Mouse (Mus musculus): ENCODE results near the gene Ap1b1.
A peak's percentile ranks its signal among the peaks of the same experiment; 100 is the strongest.

The Ap1b1 gene

DNA sequence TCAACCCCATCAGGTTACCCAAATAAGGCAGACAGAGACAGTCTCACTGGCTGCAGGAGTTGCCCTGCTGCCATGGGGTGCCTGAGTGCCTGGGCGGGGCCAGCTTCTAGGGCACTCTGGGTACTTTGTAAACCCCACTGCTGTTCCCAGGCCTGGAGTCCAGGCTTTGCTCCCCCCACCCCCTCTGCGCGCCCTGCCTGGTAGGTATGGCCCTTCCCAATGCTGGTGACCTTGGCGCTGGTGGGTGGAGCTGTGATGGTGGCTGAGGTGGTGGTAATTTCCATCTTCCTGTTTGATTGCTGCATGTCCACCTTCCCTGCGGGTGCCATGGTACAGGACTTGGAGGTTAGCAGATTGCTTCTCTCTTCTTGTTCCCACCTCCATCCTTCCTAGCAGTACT lies 54.0 kb downstream of the Ap1b1 start:
- no peak for DNase-seq

DNA sequence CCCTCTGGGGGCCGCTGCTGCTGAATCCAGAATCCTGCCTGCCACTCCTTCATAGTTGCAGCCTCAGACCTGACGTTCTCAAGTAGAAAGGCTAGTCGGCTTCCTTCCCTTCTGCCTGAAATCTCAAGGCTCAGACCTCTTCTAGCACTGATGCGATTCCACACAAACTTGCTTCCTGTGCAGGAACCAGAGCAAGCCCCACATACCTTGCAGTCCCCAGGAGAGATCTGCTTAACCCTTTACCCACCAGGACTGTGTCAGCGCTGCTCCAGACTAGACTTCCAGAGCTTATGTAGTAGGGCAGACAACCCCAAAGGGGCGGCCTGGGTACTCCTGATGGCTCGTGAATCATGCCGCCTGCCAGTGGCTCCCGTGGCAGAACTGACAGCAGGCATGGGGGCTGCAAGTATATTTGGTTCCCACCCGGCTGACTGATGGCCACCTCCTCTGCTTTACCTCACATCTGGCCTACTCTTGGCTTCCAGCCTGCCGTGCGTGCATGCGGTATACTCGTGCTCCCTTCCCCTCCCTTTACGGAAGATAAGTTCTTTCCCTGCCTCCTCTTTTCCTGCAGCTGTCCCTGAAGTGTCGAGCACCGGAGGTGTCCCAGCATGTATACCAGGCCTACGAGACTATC lies 54.6 kb downstream of the Ap1b1 start:
- DNase-seq, result peak; percentile 86

- DNase-seq, result no peak
Observed at GRCm38 (mm10) chr11:5042645-5043381, 56.2 kb downstream of the Ap1b1 start.

DNA sequence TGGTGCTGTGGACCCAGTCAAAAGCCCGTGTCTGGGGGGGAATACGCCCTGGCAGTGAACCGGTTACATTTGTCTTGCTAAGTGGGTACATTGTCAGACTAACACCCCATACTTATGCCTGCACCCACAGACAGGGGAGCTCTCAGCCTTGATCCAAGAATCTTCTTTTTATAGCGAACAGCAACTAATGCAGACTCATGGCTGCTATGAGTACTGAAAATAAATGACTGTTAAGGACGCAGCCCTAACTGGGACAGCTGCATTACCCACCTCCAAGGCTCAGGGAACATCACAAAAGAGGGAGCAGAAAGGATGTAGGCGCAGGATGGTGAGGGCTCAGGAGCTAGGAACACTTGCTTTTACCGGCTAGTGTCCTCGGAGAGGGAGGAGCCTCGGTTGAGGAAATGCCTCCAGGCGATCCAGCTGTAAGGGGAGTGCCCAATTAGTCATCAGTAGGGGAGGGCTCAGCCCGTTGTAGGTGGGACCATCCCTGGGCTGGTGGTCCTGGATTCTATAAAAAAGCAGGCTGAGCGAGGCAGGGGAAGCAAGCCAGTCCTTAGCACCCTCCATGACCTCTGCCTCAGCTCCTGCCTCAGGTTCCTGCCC lies 59.8 kb downstream of the Ap1b1 start:
- DNase-seq, result no peak

GRCm38 (mm10) chr11:5051629-5052028 lies 65.0 kb downstream of the Ap1b1 start:
- no peak for DNase-seq

DNA sequence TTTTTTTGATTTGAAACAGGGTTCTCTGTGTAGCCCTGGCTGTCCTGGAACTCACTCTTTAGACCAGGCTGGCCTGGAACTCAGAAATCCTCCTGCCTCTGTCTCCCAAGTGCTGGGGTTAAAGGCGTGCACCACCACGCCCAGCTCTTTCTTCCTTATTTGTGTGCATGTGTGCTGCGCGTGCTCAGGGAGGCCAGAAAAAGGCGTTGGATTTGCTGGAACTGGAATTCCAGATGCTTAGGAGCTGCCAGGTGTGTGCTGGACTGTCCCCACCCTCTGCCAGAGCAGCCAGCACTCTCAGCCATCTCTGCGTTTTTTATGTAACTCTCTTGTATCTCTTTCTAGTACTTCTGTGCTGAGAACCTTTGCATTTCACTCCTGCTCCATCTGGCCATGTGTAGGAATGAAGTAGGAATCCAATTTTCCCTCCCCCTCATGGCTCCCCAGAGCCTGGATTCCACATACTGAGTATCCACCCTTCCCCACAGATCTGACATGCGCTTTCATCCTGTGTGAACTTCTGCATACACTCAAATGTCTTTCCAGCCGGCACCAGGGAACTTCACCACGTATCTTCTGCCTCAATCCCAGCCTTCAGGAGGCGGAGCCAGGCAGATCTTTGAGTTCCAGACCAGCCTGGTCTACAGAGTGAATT lies 65.7 kb downstream of the Ap1b1 start:
- peak; percentile 85 for DNase-seq

DNA sequence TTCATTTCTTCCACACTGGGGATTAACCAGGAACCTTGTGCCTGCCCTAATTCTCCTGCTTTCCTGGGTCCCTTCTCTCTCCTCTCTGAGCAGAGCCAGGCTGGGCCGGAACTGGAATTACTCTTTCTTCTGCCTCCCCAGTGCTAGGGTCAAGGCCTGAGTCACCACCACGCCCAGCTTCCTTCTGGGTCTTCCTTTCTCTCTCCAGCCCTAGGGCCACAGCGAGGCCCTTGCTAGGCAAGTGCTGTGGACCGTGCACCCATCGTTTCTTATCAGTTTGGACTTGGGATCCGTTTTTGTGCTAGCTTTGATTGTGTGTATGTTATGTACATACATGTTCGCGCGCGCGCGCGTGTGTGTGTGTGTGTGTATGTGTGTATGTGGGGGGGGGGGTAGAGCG lies 67.5 kb downstream of the Ap1b1 start:
- no peak for DNase-seq

DNA sequence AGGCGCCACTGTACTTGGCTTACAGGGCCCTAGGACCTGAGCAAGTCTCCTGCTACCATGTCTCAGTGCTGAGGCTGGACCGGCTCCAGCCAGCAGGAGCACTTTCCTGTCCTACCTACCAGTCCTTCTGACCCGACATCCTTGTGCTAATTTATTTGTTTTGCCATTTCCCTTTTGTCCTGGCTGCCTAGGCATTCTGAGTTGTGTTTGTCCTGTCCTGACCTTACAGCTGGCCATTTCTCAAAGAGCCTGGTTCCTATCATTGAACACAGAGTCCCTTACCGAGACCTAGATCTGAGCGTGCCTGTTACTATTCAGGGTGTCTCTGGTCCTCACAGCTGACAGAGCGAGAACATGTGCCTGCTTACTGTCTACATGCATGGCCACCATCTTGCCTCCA lies 68.2 kb downstream of the Ap1b1 start:
- DNase-seq, result no peak

GRCm38 (mm10) chr11:5055945-5056938 lies 69.6 kb downstream of the Ap1b1 start:
- no peak for DNase-seq

- no peak for DNase-seq
Observed at GRCm38 (mm10) chr11:5057064-5057463, 70.4 kb downstream of the Ap1b1 start.

GRCm38 (mm10) chr11:5057541-5057855 lies 70.9 kb downstream of the Ap1b1 start:
- DNase-seq, result no peak

- peak; percentile 45 for DNase-seq
Observed at GRCm38 (mm10) chr11:5057856-5058641, 71.4 kb downstream of the Ap1b1 start, which contains the start of gene Rasl10a. Gene Rasl10a (plus strand): TSS chr11:5058128.

- DNase-seq, result no peak
Observed at GRCm38 (mm10) chr11:5058783-5059182, 72.2 kb downstream of the Ap1b1 start.

DNA sequence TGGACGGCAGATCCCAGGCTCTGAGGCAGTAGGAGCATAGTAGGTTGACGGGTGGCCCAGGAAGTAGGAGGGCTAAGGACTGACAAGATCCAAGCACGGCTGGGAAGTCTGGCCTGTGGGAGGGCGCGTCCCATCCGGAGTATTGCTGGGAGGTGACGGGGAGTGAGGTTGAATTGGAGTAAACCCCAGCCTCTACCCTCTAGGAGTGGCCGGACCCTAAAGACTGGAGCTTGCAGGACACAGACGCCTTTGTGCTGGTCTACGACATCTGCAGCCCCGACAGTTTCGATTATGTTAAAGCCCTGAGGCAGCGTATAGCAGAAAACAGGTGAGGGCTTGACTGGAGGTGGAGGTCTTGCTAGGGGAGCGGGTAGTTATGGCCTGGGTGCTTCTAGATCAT lies 72.6 kb downstream of the Ap1b1 start:
- no peak for DNase-seq

DNA sequence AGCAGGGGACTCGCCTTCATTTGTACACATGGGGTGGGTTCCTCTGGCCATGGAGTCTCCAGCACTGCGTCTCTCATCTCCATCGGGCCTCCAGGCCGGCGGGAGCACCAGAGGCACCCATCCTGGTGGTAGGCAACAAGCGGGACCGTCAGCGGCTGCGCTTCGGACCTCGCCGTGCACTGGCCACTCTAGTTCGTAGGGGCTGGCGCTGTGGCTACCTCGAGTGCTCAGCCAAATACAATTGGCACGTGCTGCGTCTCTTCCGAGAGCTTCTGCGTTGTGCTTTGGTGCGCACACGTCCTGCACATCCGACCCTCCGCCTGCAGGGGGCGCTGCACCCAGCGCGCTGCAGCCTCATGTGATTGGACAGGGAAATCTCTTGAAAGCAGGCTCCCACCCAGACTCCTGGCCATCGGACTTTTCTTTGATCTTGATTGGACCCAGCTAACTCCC lies 73.1 kb downstream of the Ap1b1 start:
- peak; percentile 61 for DNase-seq

GRCm38 (mm10) chr11:5060756-5061412 lies 74.3 kb downstream of the Ap1b1 start:
- DNase-seq, result no peak

GRCm38 (mm10) chr11:5061413-5062139 lies 75.0 kb downstream of the Ap1b1 start:
- peak; percentile 94 for DNase-seq

DNA sequence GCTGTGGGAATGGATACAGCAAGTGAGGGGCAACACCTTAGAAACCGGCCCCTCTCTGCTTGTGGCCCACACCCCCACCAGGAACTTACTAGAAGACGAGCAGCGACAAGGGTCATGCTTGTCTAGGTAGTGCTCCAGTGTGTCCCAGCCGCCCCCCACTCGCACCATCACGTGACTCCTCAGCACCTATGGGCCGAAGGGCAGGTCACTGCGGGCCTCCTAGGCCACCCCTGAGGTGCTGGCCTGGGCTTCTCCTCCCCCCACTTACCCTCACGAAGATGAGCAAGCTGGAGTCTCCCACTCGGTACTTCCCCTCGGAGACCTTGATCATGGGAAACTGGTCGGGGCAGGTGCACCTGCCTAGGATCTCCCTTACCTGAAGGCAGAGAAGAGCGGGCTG lies 75.7 kb downstream of the Ap1b1 start:
- DNase-seq, result peak; percentile 59

GRCm38 (mm10) chr11:5062860-5063505 lies 76.4 kb downstream of the Ap1b1 start:
- DNase-seq, result no peak
